Mouse (Mus musculus): Measurements from ENCODE around the gene Ddit4. TPM values are rescaled to one million over a fixed set of nuclear protein-coding genes. Genes with fewer than 3 reads are reported as not detected.
"Not testable (repeated sequence)": the region's sequence is repeated elsewhere in the genome, so short reads cannot be mapped to it uniquely, and the experiment has no call there.

Gene Ddit4
- polyA plus RNA-seq (2012; rRNA removed), result 21.5 and 35.0 TPM in 2 replicates

DNA sequence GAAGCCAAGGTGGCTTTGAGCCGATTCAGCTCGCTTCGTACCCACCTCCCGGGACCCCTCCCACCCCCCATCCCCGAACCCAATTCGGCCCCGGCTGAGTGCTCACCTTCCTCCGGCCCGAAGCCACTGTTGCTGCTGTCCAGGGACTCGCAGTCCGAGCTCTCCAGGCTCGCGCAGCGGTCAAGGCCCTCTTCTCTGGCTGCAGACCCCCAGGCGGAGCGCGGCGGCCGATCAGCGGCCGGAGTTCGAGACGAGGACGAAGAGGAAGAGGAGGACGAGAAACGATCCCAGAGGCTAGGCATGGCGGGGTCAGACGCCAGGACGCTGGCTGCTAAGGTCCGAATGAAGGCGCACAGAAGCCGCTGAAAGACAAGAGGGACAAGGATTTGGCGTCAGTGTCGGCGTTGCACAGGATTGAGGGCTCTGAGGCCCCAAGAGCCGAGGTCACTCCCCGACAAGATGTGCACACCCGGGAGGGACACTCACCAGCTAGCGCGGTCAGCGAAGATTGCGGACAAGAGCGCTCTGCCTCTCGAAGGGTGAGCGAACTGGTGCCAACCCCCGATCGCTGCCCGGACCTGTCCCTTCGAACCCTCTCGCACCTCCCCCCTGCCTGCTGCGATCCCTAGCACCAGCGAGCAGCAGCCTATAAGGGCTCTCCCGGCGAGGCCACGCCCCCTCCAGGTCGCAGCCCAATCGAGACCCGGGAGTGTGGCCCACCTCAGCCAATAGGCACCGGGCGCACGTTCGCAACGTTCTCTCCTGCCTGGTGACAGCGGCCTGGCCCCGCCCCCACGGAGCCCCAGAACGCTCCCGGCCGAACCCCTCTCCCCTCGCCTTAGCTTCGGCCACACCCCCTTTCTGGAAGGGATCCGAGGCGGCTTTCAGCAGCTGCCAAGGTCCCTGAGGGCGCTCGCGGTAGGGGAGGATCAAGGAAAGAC lies at the start of gene Ddit4:
Gene Ddit4 (minus strand): TSS at position 624 of the 941 bp plus-strand sequence.
- peaks cover 6% of the 10 kb centered on the region for H3K36me3 ChIP-seq (ENCODE audit: control insufficient read depth, insufficient read depth, low read length)
- no peaks in the 10 kb centered on the region for H3K27me3 ChIP-seq (ENCODE audit: control insufficient read depth, insufficient read depth, low read length)
- under 1% methylated on average over 76 of the region's 76 CpGs for WGBS
- TF ChIP-seq CTCF (IDR thresholded peaks at IDR 0.05; ENCODE audit: extremely low read depth, insufficient read length, insufficient replicate concordance, low read depth, low read length) (no peak), POLR2A (IDR thresholded peaks at IDR 0.05; ENCODE audit: low read depth, low read length) (peak; percentile 100)
- peaks cover 22% of the 10 kb centered on the region for H3K4me1 ChIP-seq (ENCODE audit: control insufficient read depth, insufficient read depth, insufficient read length, low read length)
- peak within 1 kb of the TSS; percentile 90 for H3K4me3 ChIP-seq (ENCODE audit: low read depth, low read length)
- peak within 1 kb of the TSS; percentile 92 for H3K27ac ChIP-seq (ENCODE audit: insufficient read depth, low read depth, low read length)

DNA sequence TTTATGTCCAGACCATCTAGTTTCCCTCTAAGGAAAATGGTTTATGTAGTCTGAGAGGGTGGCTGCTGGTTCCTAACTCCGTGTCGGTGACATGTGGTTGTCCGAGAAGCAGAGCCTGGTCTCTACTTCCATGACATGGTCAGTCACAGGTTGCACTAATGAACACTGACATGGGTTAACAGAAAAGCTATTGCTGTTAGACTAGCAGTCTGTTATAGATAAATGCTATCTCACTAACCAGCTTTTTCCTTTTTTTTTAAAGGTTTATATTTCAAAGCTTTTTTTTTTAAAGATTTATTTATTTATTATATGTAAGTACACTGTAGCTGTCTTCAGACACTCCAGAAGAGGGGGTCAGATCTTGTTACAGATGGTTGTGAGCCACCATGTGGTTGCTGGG lies 47.4 kb upstream of the Ddit4 start:
- Histone ChIP-seq H3K27ac (ENCODE audit: insufficient read depth, low read depth, low read length) (no peak overlapping the region), H3K4me1 (ENCODE audit: control insufficient read depth, insufficient read depth, insufficient read length, low read length) (peaks cover 4% of the 10 kb centered on the region; the same call in 1 of the 2 replicates), H3K4me3 (ENCODE audit: low read depth, low read length) (no peak overlapping the region), H3K27me3 (ENCODE audit: control insufficient read depth, insufficient read depth, low read length) (no peaks in the 10 kb centered on the region), H3K36me3 (ENCODE audit: control insufficient read depth, insufficient read depth, low read length) (peaks cover 16% of the 10 kb centered on the region)
- 80% methylated on average over 3 of the region's 3 CpGs for WGBS
- TF ChIP-seq CTCF (IDR thresholded peaks at IDR 0.05; ENCODE audit: extremely low read depth, insufficient read length, insufficient replicate concordance, low read depth, low read length), result no peak
- TF ChIP-seq POLR2A (IDR thresholded peaks at IDR 0.05; ENCODE audit: low read depth, low read length), result no peak

DNA sequence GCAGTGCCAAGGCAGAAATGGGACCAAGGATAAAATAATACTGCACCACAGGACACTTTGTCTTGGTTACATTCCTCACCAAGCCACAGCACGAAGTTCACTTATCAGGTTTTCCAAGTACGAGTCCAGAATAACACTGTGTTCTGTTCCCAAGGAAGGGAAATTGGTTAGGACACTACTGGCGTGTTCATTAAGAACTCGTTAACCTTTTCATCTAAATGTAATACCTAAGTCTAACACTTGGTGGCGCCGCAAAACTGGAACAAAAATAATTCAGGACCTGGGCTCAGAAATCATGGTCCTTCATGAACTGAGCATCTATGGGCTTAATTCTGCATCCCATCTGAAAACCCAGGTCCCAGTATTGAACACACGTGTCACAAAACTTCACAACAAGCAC lies 46.0 kb upstream of the Ddit4 start:
- no peaks in the 10 kb centered on the region for H3K27me3 ChIP-seq (ENCODE audit: control insufficient read depth, insufficient read depth, low read length)
- H3K4me1 ChIP-seq (ENCODE audit: control insufficient read depth, insufficient read depth, insufficient read length, low read length), result peaks cover 4% of the 10 kb centered on the region; the same call in 1 of the 2 replicates
- H3K36me3 ChIP-seq (ENCODE audit: control insufficient read depth, insufficient read depth, low read length), result peaks cover 20% of the 10 kb centered on the region
- 4% methylated on average over 7 of the region's 7 CpGs for WGBS
- no peak overlapping the region for H3K4me3 ChIP-seq (ENCODE audit: low read depth, low read length)
- no peak overlapping the region for H3K27ac ChIP-seq (ENCODE audit: insufficient read depth, low read depth, low read length)
- TF ChIP-seq CTCF (IDR thresholded peaks at IDR 0.05; ENCODE audit: extremely low read depth, insufficient read length, insufficient replicate concordance, low read depth, low read length), result no peak
- TF ChIP-seq POLR2A (IDR thresholded peaks at IDR 0.05; ENCODE audit: low read depth, low read length), result no peak

DNA sequence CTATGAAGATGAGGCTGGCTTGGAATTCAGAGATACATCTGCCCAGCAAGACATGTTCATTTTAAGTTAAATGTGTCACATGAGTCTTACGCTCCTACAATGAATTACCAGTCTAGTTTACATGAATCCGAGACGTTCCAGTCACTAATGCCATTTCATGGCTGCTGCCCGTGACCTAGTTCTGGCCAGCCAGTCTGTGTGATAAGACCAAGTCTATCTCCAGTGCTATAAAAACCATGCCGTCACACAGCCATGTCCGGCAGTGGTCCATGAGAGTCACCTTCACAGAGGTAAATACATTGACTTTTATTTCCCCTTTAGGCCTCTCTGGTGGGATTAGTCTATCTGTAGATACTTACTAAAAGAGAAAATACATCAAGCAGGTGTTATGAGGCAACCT lies 44.3 kb upstream of the Ddit4 start:
- peaks cover 21% of the 10 kb centered on the region for H3K36me3 ChIP-seq (ENCODE audit: control insufficient read depth, insufficient read depth, low read length)
- no peak overlapping the region for H3K4me3 ChIP-seq (ENCODE audit: low read depth, low read length)
- 89% methylated on average over 6 of the region's 6 CpGs for WGBS
- TF ChIP-seq CTCF (IDR thresholded peaks at IDR 0.05; ENCODE audit: extremely low read depth, insufficient read length, insufficient replicate concordance, low read depth, low read length), result no peak
- no peak for TF ChIP-seq POLR2A (IDR thresholded peaks at IDR 0.05; ENCODE audit: low read depth, low read length)
- no peaks in the 10 kb centered on the region for H3K27me3 ChIP-seq (ENCODE audit: control insufficient read depth, insufficient read depth, low read length)
- H3K27ac ChIP-seq (ENCODE audit: insufficient read depth, low read depth, low read length), result no peak overlapping the region
- H3K4me1 ChIP-seq (ENCODE audit: control insufficient read depth, insufficient read depth, insufficient read length, low read length), result no peaks in the 10 kb centered on the region

DNA sequence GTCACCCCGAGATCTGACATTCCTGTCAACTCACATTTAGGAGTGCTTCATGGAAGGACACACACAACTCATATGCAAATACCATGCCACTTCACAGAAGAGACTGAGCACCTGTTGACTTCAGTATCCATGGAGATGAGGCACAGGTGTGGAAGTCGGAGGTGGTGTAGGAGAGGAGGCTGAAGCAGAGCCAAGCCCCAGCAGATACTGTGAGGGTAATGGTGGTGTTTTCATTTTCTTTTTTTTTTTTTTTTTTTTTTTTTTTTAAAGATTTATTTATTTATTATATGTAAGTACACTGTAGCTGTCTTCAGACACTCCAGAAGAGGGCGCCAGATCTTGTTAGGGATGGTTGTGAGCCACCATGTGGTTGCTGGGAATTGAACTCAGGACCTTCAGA lies 42.2 kb upstream of the Ddit4 start:
- H3K27ac ChIP-seq (ENCODE audit: insufficient read depth, low read depth, low read length); H3K27me3 ChIP-seq (ENCODE audit: control insufficient read depth, insufficient read depth, low read length); H3K4me1 ChIP-seq (ENCODE audit: control insufficient read depth, insufficient read depth, insufficient read length, low read length); H3K4me3 ChIP-seq (ENCODE audit: low read depth, low read length): not testable (repeated sequence)
- peaks cover 36% of the 10 kb centered on the region for H3K36me3 ChIP-seq (ENCODE audit: control insufficient read depth, insufficient read depth, low read length)
- 65% methylated on average over 2 of the region's 3 CpGs for WGBS

DNA sequence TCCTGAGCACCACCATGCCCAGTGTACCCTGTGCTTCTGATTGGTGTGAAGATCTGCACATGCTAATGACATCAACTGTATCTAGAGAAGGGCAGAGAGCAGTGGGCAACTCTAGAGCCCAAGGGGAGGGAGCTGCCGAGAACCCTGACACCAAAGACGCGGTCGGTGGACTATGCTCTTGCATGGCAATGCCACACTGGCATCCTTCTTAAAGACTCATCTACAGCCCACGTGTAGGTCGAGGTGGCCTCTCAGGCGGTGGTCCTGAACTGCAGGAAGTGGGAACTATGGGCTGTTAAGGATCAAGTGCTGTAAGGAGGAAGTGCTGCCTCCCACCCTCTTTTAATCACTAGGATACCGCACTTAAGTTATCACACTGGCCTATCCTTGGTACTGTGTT lies 40.4 kb upstream of the Ddit4 start:
- H3K27me3 ChIP-seq (ENCODE audit: control insufficient read depth, insufficient read depth, low read length), result no peaks in the 10 kb centered on the region
- no peak for TF ChIP-seq CTCF (IDR thresholded peaks at IDR 0.05; ENCODE audit: extremely low read depth, insufficient read length, insufficient replicate concordance, low read depth, low read length)
- H3K27ac ChIP-seq (ENCODE audit: insufficient read depth, low read depth, low read length), result no peak overlapping the region
- no peak overlapping the region for H3K4me3 ChIP-seq (ENCODE audit: low read depth, low read length)
- H3K36me3 ChIP-seq (ENCODE audit: control insufficient read depth, insufficient read depth, low read length), result peaks cover 53% of the 10 kb centered on the region
- no peaks in the 10 kb centered on the region for H3K4me1 ChIP-seq (ENCODE audit: control insufficient read depth, insufficient read depth, insufficient read length, low read length)
- 80% methylated on average over 8 of the region's 8 CpGs for WGBS

DNA sequence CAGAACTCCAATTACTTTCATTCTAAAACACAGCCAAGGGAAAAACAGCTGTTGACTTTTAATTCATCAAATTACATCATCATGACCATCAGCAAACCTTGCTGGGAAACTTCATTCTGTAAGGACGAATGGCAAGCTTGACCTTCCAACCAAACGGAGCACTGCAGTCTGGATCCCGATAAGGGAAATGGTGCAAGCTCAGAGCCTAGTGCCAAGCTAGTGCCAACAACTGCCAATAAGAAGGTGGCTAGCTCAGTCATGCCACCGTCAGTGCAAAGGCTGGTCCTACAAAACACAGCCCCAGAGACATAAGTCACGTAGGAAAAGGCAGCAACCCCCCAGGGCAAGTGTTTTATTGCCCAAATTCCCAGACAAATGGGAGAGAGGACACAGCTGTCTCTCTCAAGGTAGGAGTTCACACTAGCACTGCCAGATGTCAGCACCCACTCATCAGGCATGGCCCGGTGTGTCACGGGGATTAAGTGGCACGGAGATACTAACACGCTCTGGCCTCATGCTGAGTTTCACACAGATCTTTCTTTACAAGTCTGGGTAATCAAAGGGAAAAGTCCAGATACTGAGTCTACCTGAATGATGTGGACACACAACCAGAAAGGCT lies 39.7 kb upstream of the Ddit4 start:
- H3K27me3 ChIP-seq (ENCODE audit: control insufficient read depth, insufficient read depth, low read length), result no peaks in the 10 kb centered on the region
- TF ChIP-seq CTCF (IDR thresholded peaks at IDR 0.05; ENCODE audit: extremely low read depth, insufficient read length, insufficient replicate concordance, low read depth, low read length) (no peak), POLR2A (IDR thresholded peaks at IDR 0.05; ENCODE audit: low read depth, low read length) (no peak)
- H3K4me3 ChIP-seq (ENCODE audit: low read depth, low read length), result no peak overlapping the region
- 66% methylated on average over 9 of the region's 9 CpGs for WGBS
- H3K36me3 ChIP-seq (ENCODE audit: control insufficient read depth, insufficient read depth, low read length), result peaks cover 56% of the 10 kb centered on the region
- no peaks in the 10 kb centered on the region for H3K4me1 ChIP-seq (ENCODE audit: control insufficient read depth, insufficient read depth, insufficient read length, low read length)
- H3K27ac ChIP-seq (ENCODE audit: insufficient read depth, low read depth, low read length), result no peak overlapping the region; the same call in 1 of the 2 replicates
